Mouse (Mus musculus) layer of hippocampus, adult 8-10 months (tissue): ENCODE data around the gene Gm732. TPM values are rescaled to one million over a fixed set of nuclear protein-coding genes. Genes with fewer than 3 reads are reported as not detected.

Source experiments
- DNase-seq, 2 experiments: peaks; one replicate each; pipeline ENCODE4 v3.0.0; 2022; ENCODE audit warnings: low spot score in 2 of 2
- total RNA-seq, 4 experiments: library from RNA; stranded (reverse); gene quantifications; 2 replicates each; pipeline ENCODE4 v1.2.4; 2022

Gene Gm732
- total RNA-seq: not detected

GRCm38 (mm10) chrX:107948365-107948764 is at the start of gene Gm732:
Gene Gm732, minus strand, starts transcription at chrX:107948465.
- DNase-seq: no peak

Other genes with a start within 250 kb of the Gm732 start
- not detected for gene Tent5d, start 155.9 kb downstream of the Gm732 start, total RNA-seq
- gene 2610002M06Rik, start 132.1 kb downstream of the Gm732 start, total RNA-seq: 10 to 100 TPM; 27.7 to 32.7 (median 30.0) TPM